Mouse (Mus musculus) embryonic facial prominence, embryonic 12.5 days (tissue): ENCODE data around the gene Des. TPM values are rescaled to one million over a fixed set of nuclear protein-coding genes. Genes with fewer than 3 reads are reported as not detected.
A peak's percentile ranks its signal among the peaks of the same experiment; 100 is the strongest.

Experiments used
- ATAC-seq: fragments of 200-750 bp; cut with Nextera tagmentation; 2 replicates; pipeline ENCODE4 v1.8.0; 2017; ENCODE audit not compliant: insufficient number of reproducible peaks, insufficient read depth, low FRiP score, low TSS enrichment
- H3K27ac ChIP-seq: fragments of 300-500 bp; sonication (generic); 2 replicates; pipeline ENCODE4 v1.5.1; 2016; ENCODE audit warnings: mild to moderate bottlenecking
- H3K27me3 ChIP-seq: fragments of 300-500 bp; sonication (generic); 2 replicates; pipeline ENCODE4 v1.6.1; 2016; ENCODE audit warnings: mild to moderate bottlenecking, moderate library complexity
- H3K36me3 ChIP-seq: fragments of 300-500 bp; sonication (generic); 2 replicates; pipeline ENCODE4 v1.6.1; 2016; ENCODE audit warnings: mild to moderate bottlenecking
- H3K4me1 ChIP-seq: fragments of 300-500 bp; sonication (generic); 2 replicates; pipeline ENCODE4 v1.6.1; 2016
- H3K4me2 ChIP-seq: fragments of 300-500 bp; sonication (generic); replicated peaks from 2 replicates; pipeline ENCODE4 v1.6.1; 2016; ENCODE audit warnings: mild to moderate bottlenecking, moderate library complexity
- H3K4me3 ChIP-seq: fragments of 300-500 bp; sonication (generic); 2 replicates; pipeline ENCODE4 v1.5.1; 2016; ENCODE audit warnings: mild to moderate bottlenecking
- H3K9ac ChIP-seq: fragments of 300-500 bp; sonication (generic); 2 replicates; pipeline ENCODE4 v1.6.1; 2016; ENCODE audit warnings: mild to moderate bottlenecking, moderate library complexity
- H3K9me3 ChIP-seq: fragments of 300-500 bp; sonication (generic); 2 replicates; pipeline ENCODE4 v1.6.1; 2016; ENCODE audit warnings: mild to moderate bottlenecking, moderate library complexity
- WGBS: fragments of 180-500 bp; shearing (Covaris S2); methylation state at CpG from one replicate; pipeline ENCODE4 v1.1.7; 2016; 5-methylcytosine and 5-hydroxymethylcytosine counted together
- polyA plus RNA-seq: library from polyadenylated mRNA; unstranded; fragments of >200 nt; fragmentation: Nextera tagmentation; extraction: Ambion mirVana; gene quantifications from 2 replicates; pipeline ENCODE4 v1.2.1, GENCODE M21; 2016

Gene Des
- polyA plus RNA-seq, 1 experiment from 2014 or later: 20.1 TPM

GRCm38 (mm10) chr1:75374950-75375936 is 15.1 kb downstream of the Des start, which contains the start of gene Speg:
Gene Speg, plus strand, starts transcription at chr1:75375297.
- Histone ChIP-seq H3K27ac (no peak within 1 kb of the TSS), H3K4me2 (peak within 1 kb of the TSS; percentile 68), H3K4me1 (peaks cover 20% of the 10 kb centered on the region), H3K9me3 (no peaks in the 10 kb centered on the region), H3K36me3 (no peaks in the 10 kb centered on the region), H3K27me3 (peaks cover 7% of the 10 kb centered on the region; the same call in 1 of the 2 replicates), H3K9ac (peak within 1 kb of the TSS; percentile 38), H3K4me3 (peak within 1 kb of the TSS; percentile 25)
- peak; percentile 47 for ATAC-seq
- 4% methylated on average over 56 of the region's 57 CpGs for WGBS

GRCm38 (mm10) chr1:75379196-75379595 is 19.1 kb downstream of the Des start:
- Histone ChIP-seq H3K4me3 (no peak overlapping the region), H3K9me3 (no peaks in the 10 kb centered on the region), H3K27me3 (peaks cover 7% of the 10 kb centered on the region; the same call in 1 of the 2 replicates), H3K27ac (no peak overlapping the region), H3K36me3 (no peaks in the 10 kb centered on the region), H3K4me2 (no peak overlapping the region), H3K4me1 (peaks cover 37% of the 10 kb centered on the region), H3K9ac (no peak overlapping the region)
- WGBS: 74% methylated on average over 2 of the region's 2 CpGs
- no peak for ATAC-seq

GRCm38 (mm10) chr1:75379931-75380330 is 19.8 kb downstream of the Des start:
- Histone ChIP-seq H3K9me3 (no peaks in the 10 kb centered on the region), H3K36me3 (0 out of 2 replicates have a peak, but pooled peaks cover 4% of the 10 kb centered on the region), H3K4me2 (no peak overlapping the region), H3K4me3 (no peak overlapping the region), H3K4me1 (peaks cover 36% of the 10 kb centered on the region), H3K27me3 (0 out of 2 replicates have a peak, but pooled peaks cover 3% of the 10 kb centered on the region), H3K27ac (no peak overlapping the region), H3K9ac (no peak overlapping the region)
- 53% methylated on average over 8 of the region's 8 CpGs for WGBS
- ATAC-seq: no peak

- Histone ChIP-seq H3K4me2 (no peak overlapping the region), H3K9ac (0 out of 2 replicates have a peak overlapping the region, but pooled peaks have one; percentile 79), H3K9me3 (no peaks in the 10 kb centered on the region), H3K4me1 (peaks cover 36% of the 10 kb centered on the region), H3K36me3 (0 out of 2 replicates have a peak, but pooled peaks cover 4% of the 10 kb centered on the region), H3K27me3 (peaks cover 6% of the 10 kb centered on the region), H3K4me3 (0 out of 2 replicates have a peak overlapping the region, but pooled peaks have one; percentile 81), H3K27ac (0 out of 2 replicates have a peak overlapping the region, but pooled peaks have one; percentile 83)
- ATAC-seq: no peak
- whole genome bisulfite sequencing: 43% methylated on average over 2 of the region's 2 CpGs
Observed at GRCm38 (mm10) chr1:75380951-75381350, 20.8 kb downstream of the Des start.

- peak overlapping the region; percentile 79 for H3K9ac ChIP-seq
- H3K9me3 ChIP-seq: no peaks in the 10 kb centered on the region
- 0 out of 2 replicates have a peak, but pooled peaks have one; percentile 24 for ATAC-seq
- H3K4me2 ChIP-seq: peak overlapping the region; percentile 92
- peaks cover 39% of the 10 kb centered on the region for H3K4me1 ChIP-seq
- peak overlapping the region; percentile 83 for H3K27ac ChIP-seq
- peaks cover 12% of the 10 kb centered on the region for H3K27me3 ChIP-seq
- 0 out of 2 replicates have a peak, but pooled peaks cover 4% of the 10 kb centered on the region for H3K36me3 ChIP-seq
- H3K4me3 ChIP-seq: peak overlapping the region; percentile 81
- 3% methylated on average over 40 of the region's 60 CpGs for WGBS
Observed at GRCm38 (mm10) chr1:75381482-75382355, 21.6 kb downstream of the Des start.

- H3K4me3 ChIP-seq: peak overlapping the region; percentile 81
- no peaks in the 10 kb centered on the region for H3K9me3 ChIP-seq
- peak overlapping the region; percentile 79 for H3K9ac ChIP-seq
- 0 out of 2 replicates have a peak, but pooled peaks cover 4% of the 10 kb centered on the region for H3K36me3 ChIP-seq
- ATAC-seq: no peak
- peak overlapping the region; percentile 92 for H3K4me2 ChIP-seq
- H3K27ac ChIP-seq: peak overlapping the region; percentile 83
- 1% methylated on average over 28 of the region's 28 CpGs for WGBS
- peaks cover 20% of the 10 kb centered on the region for H3K27me3 ChIP-seq
- H3K4me1 ChIP-seq: peaks cover 44% of the 10 kb centered on the region
Observed at GRCm38 (mm10) chr1:75382356-75383071, 22.4 kb downstream of the Des start.

- no peaks in the 10 kb centered on the region for H3K9me3 ChIP-seq
- H3K27ac ChIP-seq: no peak overlapping the region
- no peak overlapping the region for H3K4me3 ChIP-seq
- H3K27me3 ChIP-seq: peaks cover 41% of the 10 kb centered on the region
- H3K4me1 ChIP-seq: peaks cover 61% of the 10 kb centered on the region
- WGBS: 85% methylated on average over 27 of the region's 27 CpGs
- 0 out of 2 replicates have a peak, but pooled peaks cover 4% of the 10 kb centered on the region for H3K36me3 ChIP-seq
- H3K4me2 ChIP-seq: no peak overlapping the region
- no peak for ATAC-seq
- H3K9ac ChIP-seq: no peak overlapping the region
Observed at GRCm38 (mm10) chr1:75384470-75385141, 24.5 kb downstream of the Des start.

GRCm38 (mm10) chr1:75385142-75385730 is 25.1 kb downstream of the Des start:
- Histone ChIP-seq H3K4me3 (no peak overlapping the region), H3K4me2 (0 out of 2 replicates have a peak overlapping the region, but pooled peaks have one; percentile 15)
- WGBS: 72% methylated on average over 20 of the region's 20 CpGs

GRCm38 (mm10) chr1:75386149-75386548 is 26.0 kb downstream of the Des start:
- H3K9ac ChIP-seq: no peak overlapping the region
- no peaks in the 10 kb centered on the region for H3K9me3 ChIP-seq
- no peak overlapping the region for H3K4me3 ChIP-seq
- ATAC-seq: no peak
- H3K27me3 ChIP-seq: peaks cover 47% of the 10 kb centered on the region
- WGBS: 47% methylated on average over 4 of the region's 4 CpGs
- H3K27ac ChIP-seq: no peak overlapping the region
- 0 out of 2 replicates have a peak, but pooled peaks cover 10% of the 10 kb centered on the region for H3K36me3 ChIP-seq
- H3K4me1 ChIP-seq: peaks cover 53% of the 10 kb centered on the region
- H3K4me2 ChIP-seq: no peak overlapping the region

More at GRCm38 (mm10) chr1:75385142-75385730, 25.1 kb downstream of the Des start:
- no peak for ATAC-seq
- H3K27me3 ChIP-seq: peaks cover 47% of the 10 kb centered on the region
- no peak overlapping the region for H3K27ac ChIP-seq
- H3K9me3 ChIP-seq: no peaks in the 10 kb centered on the region
- H3K9ac ChIP-seq: 0 out of 2 replicates have a peak overlapping the region, but pooled peaks have one; percentile 30
- H3K4me1 ChIP-seq: peaks cover 57% of the 10 kb centered on the region
- H3K36me3 ChIP-seq: 0 out of 2 replicates have a peak, but pooled peaks cover 4% of the 10 kb centered on the region

GRCm38 (mm10) chr1:75387469-75387928 is 27.4 kb downstream of the Des start:
- WGBS: 17% methylated on average over 7 of the region's 7 CpGs
- Histone ChIP-seq H3K4me3 (peak overlapping the region; percentile 34), H3K9ac (peak overlapping the region; percentile 52; the same call in 1 of the 2 replicates), H3K36me3 (0 out of 2 replicates have a peak, but pooled peaks cover 10% of the 10 kb centered on the region), H3K9me3 (no peaks in the 10 kb centered on the region), H3K4me2 (peak overlapping the region; percentile 53), H3K27ac (no peak overlapping the region), H3K4me1 (peaks cover 48% of the 10 kb centered on the region), H3K27me3 (peaks cover 47% of the 10 kb centered on the region)
- ATAC-seq: no peak
